Mouse (Mus musculus): ENCODE data around the gene Gucd1. TPM values are rescaled to one million over a fixed set of nuclear protein-coding genes. Genes with fewer than 3 reads are reported as not detected.
A peak's percentile ranks its signal among the peaks of the same experiment; 100 is the strongest.
"Not testable (repeated sequence)": the region's sequence is repeated elsewhere in the genome, so short reads cannot be mapped to it uniquely, and the experiment has no call there.

Gene Gucd1
- total RNA-seq, 4 experiments from 2014 or later, result 46.7 to 68.3 (median 56.0) TPM

DNA sequence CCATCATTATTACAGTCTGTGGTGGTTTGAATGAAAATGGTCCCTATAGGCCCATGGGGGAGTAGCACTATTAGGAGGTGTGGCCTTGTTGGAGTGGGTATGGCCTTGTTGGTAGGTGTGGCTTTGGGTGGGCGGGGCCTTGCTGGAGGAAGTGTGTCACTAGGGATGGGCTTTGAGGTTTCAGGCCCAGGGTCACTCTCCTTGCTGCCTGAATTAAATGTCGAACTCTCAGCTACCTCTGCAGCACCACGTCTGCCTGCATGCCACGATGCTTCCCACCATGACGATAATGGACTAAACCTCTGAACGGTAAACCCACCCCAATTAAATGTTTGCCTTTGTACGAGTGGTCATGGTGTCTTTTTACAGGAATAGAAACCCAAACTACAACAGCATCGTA lies 123.0 kb downstream of the Gucd1 start:
- DNase-seq (ENCODE audit: low spot score in 2 of 2), result no peak

DNA sequence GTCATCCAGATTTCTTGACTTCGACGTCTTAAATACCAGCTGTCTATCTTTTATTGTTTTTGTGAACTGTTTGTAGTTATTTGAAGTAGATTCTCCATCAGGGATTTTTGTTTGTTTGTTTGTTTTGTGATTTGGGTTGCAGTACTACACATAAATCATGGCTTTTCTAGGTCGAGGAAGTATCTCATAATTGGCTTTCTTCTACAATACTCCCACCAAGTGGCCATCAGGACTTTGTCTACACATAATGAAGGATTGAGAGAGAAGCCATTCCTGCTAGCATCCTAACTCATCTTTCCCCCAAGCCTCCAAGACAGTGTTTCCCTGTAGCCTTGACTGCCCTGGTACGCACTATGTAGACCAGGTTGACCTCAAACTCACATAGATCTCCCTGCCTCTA lies 126.9 kb downstream of the Gucd1 start:
- no peak for DNase-seq (ENCODE audit: low spot score in 2 of 2)

GRCm38 (mm10) chr10:75390156-75390555 lies 127.6 kb downstream of the Gucd1 start:
- DNase-seq (ENCODE audit: low spot score in 2 of 2), result no peak

DNA sequence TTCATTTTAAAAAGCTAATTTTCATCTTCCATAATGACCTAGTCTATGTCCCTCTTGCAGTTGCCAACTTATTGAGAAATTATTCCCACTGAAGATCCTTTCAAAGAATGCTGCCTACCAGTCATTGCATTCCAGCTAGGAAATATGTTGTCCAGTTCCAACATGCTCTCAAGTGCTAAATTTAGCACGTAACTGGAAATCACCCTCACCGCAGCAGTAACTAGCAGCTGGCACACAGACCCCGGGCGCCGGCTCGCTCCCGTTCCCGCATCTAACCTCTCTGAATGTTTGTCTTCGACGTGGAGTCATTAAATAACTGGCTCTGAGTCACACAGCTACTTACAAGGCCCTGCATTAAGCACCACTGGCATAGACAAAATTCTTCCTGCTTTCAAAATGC lies 139.1 kb downstream of the Gucd1 start:
- DNase-seq (ENCODE audit: low spot score in 2 of 2), result no peak

DNA sequence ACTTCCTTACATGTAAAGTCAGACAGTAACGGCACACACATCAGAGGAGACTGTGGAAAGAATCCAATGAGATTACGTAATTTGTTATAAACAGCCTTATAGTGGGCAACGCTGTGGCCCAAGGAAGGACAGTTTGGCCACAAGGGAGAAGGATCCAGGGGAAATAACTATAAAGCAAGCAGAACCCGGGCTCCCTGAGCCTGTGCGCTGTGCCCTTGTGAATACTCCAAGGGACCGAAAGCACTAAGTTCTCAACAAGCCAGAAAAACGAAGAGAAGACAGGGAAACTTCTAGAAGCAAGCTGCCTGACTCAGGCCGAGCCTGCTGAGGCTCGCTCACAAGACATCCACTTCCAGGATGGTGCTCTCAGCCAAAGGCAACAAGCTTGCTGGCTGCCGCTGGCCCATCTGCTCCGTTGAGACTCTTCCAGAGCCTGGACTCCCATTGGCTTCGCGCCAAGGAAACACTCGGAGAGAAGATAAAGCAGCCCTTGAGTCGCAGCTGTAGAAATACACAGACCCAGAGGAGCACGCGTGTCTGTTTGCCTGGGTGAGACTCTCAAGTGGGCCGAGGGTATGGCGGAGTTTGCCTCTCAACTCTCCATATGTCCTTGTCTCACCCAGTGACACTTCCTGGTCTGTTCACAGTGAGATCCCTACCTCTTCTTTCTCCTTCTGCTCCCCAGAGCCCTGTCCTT lies 144.0 kb downstream of the Gucd1 start:
- peak in 1 of 2 experiments; percentile 17 for DNase-seq (ENCODE audit: low spot score in 2 of 2)

DNA sequence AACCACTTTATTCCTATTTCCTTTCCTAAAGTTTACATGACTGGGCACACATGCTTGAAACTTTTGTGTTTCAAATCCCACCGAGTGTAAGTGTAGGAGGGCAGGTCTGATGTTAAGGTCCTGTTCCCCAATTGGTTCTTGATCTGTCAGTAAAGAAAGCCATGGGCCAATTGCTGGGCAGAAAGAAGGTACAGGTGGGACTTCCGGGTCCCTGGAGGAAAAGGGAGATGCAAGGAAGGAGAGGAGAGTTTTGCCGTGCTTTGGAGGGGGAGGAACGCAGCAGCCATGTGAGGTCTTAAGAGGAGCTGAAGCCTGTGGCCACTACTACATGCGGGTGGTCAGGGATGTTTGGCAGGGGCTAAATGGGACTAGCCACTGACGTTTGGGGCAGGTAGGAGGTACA lies 152.5 kb downstream of the Gucd1 start:
- DNase-seq (ENCODE audit: low spot score in 2 of 2), result no peak

- DNase-seq (ENCODE audit: low spot score in 2 of 2), result no peak
Measured at GRCm38 (mm10) chr10:75364796-75365195, 153.0 kb downstream of the Gucd1 start.

DNA sequence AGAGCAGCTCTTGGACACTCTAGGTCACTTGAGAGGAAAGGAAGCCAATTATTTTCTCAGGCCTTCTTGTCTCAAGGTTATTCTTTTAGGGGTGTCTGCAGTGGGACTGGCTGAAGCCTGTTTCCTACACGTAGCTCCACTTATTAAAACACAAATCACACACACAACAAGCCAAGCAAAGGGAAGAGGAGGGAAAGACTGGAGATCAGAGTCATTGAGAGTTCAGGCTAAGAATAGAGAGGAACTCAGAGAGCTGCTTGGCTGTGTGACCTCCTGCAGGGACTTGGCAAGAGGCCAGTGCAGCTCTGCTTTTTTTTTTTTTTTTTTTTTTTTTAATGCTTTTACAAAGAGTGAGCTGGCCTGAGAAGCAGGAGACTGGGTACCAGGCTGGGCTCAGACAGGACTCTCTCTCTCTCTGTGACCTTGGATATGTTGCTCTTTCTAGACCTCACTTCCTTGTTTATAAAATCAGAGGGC lies 153.5 kb downstream of the Gucd1 start:
- not testable (repeated sequence) for DNase-seq (ENCODE audit: low spot score in 2 of 2)

GRCm38 (mm10) chr10:75355341-75355740 lies 162.4 kb downstream of the Gucd1 start:
- no peak for DNase-seq (ENCODE audit: low spot score in 2 of 2)

- not testable (repeated sequence) for DNase-seq (ENCODE audit: low spot score in 2 of 2)
Measured at GRCm38 (mm10) chr10:75353838-75354241, 163.9 kb downstream of the Gucd1 start.

DNA sequence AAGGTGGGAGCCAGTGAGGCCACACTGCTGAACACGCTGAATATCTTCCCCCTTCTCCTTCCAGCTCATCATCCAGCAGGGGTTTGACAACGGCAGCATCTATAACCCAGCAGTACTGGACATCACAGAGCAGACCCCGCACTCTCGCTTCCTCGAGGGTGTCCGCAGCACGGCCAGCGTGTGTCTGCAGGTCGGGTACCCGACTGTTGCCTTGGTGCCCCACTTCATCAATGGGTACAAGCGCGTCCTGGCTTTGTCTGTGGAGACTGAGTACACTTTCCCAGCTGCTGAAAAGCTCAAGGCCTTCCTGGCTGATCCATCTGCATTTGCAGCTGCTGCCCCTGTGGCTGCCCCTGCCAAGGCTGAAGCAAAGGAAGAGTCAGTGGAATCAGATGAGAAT lies 165.2 kb downstream of the Gucd1 start:
- no peak for DNase-seq (ENCODE audit: low spot score in 2 of 2)

- no peak for DNase-seq (ENCODE audit: low spot score in 2 of 2)
Measured at GRCm38 (mm10) chr10:75350564-75350963, 167.2 kb downstream of the Gucd1 start.

GRCm38 (mm10) chr10:75345265-75345664 lies 172.5 kb downstream of the Gucd1 start:
- no peak for DNase-seq (ENCODE audit: low spot score in 2 of 2)

GRCm38 (mm10) chr10:75344563-75344962 lies 173.2 kb downstream of the Gucd1 start:
- not testable (repeated sequence) for DNase-seq (ENCODE audit: low spot score in 2 of 2)

- DNase-seq (ENCODE audit: low spot score in 2 of 2), result no peak
Measured at GRCm38 (mm10) chr10:75341936-75342335, 175.8 kb downstream of the Gucd1 start.

GRCm38 (mm10) chr10:75339377-75339776 lies 178.4 kb downstream of the Gucd1 start:
- no peak for DNase-seq (ENCODE audit: low spot score in 2 of 2)

GRCm38 (mm10) chr10:75338852-75339251 lies 178.9 kb downstream of the Gucd1 start:
- no peak for DNase-seq (ENCODE audit: low spot score in 2 of 2)

GRCm38 (mm10) chr10:75337231-75337630 lies 180.5 kb downstream of the Gucd1 start:
- DNase-seq (ENCODE audit: low spot score in 2 of 2), result no peak

DNA sequence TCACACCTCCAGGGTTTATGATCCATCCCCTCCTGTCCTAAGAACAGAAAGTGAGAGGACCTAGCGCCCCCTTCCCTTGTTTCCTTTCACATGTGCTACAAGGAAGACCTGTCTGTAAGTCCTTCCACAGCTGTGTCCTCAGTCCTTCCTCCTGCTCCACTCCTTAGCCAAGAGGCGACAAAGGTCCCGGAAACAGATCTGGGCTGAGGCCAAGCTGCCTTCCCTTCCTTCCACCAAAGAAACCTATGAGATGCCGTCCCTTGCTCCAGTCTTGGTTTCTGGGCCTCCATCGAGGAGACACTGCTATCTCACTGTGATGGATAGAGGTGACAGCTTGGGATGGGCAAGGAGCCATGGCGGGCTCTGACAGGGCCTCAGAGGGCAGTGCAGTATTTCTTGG lies 182.7 kb downstream of the Gucd1 start:
- no peak for DNase-seq (ENCODE audit: low spot score in 2 of 2)

DNA sequence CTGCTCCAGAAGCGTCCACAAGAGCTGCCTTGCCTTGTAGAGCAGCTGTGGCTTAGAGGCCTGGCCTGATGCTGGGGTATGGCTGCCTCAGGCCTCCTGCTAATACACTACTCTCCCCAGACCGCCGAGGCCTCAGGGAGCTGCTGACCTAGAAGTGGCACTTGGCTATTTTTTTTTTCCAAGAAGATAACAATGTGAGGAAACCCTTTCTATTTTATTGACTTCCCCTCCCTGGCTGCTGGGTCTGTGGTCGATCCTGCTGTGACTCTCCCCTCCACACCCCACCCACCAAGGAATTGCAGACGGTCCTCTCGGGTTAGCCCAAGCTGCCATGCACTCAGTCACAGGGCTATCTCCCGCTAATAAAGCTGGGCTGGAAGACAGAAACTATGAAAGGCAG lies 183.6 kb downstream of the Gucd1 start:
- no peak for DNase-seq (ENCODE audit: low spot score in 2 of 2)

DNA sequence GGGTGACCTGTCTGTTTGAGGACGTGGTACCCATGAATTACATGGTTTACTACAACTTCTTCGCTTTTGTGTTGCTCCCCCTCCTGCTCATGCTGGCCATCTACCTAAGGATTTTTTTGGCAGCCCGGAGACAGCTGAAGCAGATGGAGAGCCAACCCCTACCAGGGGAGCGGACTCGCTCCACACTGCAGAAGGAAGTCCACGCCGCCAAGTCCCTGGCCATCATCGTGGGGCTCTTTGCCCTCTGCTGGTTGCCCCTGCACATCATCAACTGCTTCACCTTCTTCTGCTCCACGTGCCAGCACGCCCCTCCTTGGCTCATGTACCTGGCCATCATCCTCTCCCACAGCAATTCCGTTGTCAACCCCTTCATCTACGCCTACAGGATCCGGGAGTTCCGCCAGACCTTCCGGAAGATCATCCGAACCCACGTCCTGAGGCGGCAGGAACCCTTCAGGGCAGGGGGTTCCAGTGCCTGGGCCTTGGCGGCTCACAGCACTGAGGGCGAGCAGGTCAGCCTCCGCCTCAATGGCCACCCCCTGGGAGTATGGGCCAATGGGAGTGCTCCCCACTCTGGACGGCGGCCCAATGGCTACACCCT lies 184.5 kb downstream of the Gucd1 start:
- no peak for DNase-seq (ENCODE audit: low spot score in 2 of 2)

DNA sequence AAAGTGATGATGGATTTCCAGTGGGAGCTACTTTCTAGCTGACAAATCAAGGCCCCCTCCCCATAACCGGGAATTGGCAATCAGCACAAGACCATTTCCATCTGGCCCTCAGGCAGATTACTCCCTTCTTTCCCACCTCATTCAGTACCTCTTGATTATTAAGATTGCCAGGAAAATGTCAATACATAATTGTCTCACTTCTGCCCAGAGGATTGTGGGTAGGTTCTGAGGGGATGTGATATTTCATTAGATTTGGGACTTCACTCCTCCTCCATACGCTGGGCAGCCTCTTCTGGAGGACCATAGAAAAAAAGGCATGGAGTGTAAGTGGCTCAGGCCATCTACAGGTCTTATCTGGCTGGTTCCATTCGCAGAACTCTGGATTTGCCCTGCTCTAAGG lies 185.5 kb downstream of the Gucd1 start:
- DNase-seq (ENCODE audit: low spot score in 2 of 2), result no peak

GRCm38 (mm10) chr10:75328201-75328704 lies 189.5 kb downstream of the Gucd1 start:
- no peak for DNase-seq (ENCODE audit: low spot score in 2 of 2)
